Mouse (Mus musculus) cerebellum, adult 2 months (tissue): ENCODE measurements around the gene Habp4.

Source experiments
- CTCF ChIP-seq: fragments of 200-500 bp; IDR thresholded peaks from 2 replicates; pipeline ENCODE4 v1.5.1; 2011; ENCODE audit warnings: low read depth, mild to moderate bottlenecking, control low read depth, low read length, moderate library complexity, borderline replicate concordance; ENCODE audit not compliant: insufficient read depth
- POLR2A ChIP-seq: fragments of 200-500 bp; IDR thresholded peaks from 2 replicates; pipeline ENCODE4 v1.6.1; 2011; ENCODE audit warnings: low read length, control low read depth, borderline replicate concordance; ENCODE audit not compliant: insufficient read depth

GRCm38 (mm10) chr13:64235777-64236176 lies 74.2 kb downstream of the Habp4 start:
- TF ChIP-seq CTCF (no peak), POLR2A (no peak)
